Mouse (Mus musculus): ENCODE results near the gene Cacng7. TPM values are rescaled to one million over a fixed set of nuclear protein-coding genes. Genes with fewer than 3 reads are reported as not detected.

Cacng7 gene
- polyA plus RNA-seq, 1 experiment, result not detected

- Histone ChIP-seq H3K4me1 (ENCODE audit: control insufficient read depth) (no peaks in the 10 kb centered on the region), H3K36me3 (ENCODE audit: control insufficient read depth) (no peaks in the 10 kb centered on the region), H3K9me3 (ENCODE audit: control insufficient read depth, low read length) (peaks cover 6% of the 10 kb centered on the region; the same call in 1 of the 2 replicates), H3K4me3 (replicated peaks) (no peak overlapping the region), H3K27me3 (ENCODE audit: control insufficient read depth) (no peaks in the 10 kb centered on the region)
- TF ChIP-seq TAL1 (IDR thresholded peaks at IDR 0.05; ENCODE audit: low read length) (no peak), GATA1 (IDR thresholded peaks at IDR 0.05; ENCODE audit: low read length) (no peak)
Observed at GRCm38 (mm10) chr7:3351536-3351935, 18.8 kb downstream of the Cacng7 start.

- Histone ChIP-seq H3K9me3 (ENCODE audit: control insufficient read depth, low read length) (peaks cover 6% of the 10 kb centered on the region; the same call in 1 of the 2 replicates), H3K4me3 (replicated peaks) (no peak overlapping the region), H3K27me3 (ENCODE audit: control insufficient read depth) (no peaks in the 10 kb centered on the region), H3K4me1 (ENCODE audit: control insufficient read depth) (no peaks in the 10 kb centered on the region), H3K36me3 (ENCODE audit: control insufficient read depth) (no peaks in the 10 kb centered on the region)
- TF ChIP-seq TAL1 (IDR thresholded peaks at IDR 0.05; ENCODE audit: low read length), result no peak
- no peak for TF ChIP-seq GATA1 (IDR thresholded peaks at IDR 0.05; ENCODE audit: low read length)
Observed at GRCm38 (mm10) chr7:3354850-3355249, 22.1 kb downstream of the Cacng7 start.

GRCm38 (mm10) chr7:3360678-3361077 lies 27.9 kb downstream of the Cacng7 start:
- peaks cover 6% of the 10 kb centered on the region; the same call in 1 of the 2 replicates for H3K27me3 ChIP-seq (ENCODE audit: control insufficient read depth)
- H3K36me3 ChIP-seq (ENCODE audit: control insufficient read depth), result no peaks in the 10 kb centered on the region
- H3K4me3 ChIP-seq (replicated peaks), result no peak overlapping the region
- TF ChIP-seq TAL1 (IDR thresholded peaks at IDR 0.05; ENCODE audit: low read length) (no peak), GATA1 (IDR thresholded peaks at IDR 0.05; ENCODE audit: low read length) (no peak)
- no peaks in the 10 kb centered on the region for H3K9me3 ChIP-seq (ENCODE audit: control insufficient read depth, low read length)
- H3K4me1 ChIP-seq (ENCODE audit: control insufficient read depth), result no peaks in the 10 kb centered on the region

GRCm38 (mm10) chr7:3365547-3366279 lies 33.0 kb downstream of the Cacng7 start:
- no peaks in the 10 kb centered on the region for H3K36me3 ChIP-seq (ENCODE audit: control insufficient read depth)
- H3K4me1 ChIP-seq (ENCODE audit: control insufficient read depth), result no peaks in the 10 kb centered on the region
- TF ChIP-seq GATA1 (IDR thresholded peaks at IDR 0.05; ENCODE audit: low read length) (no peak), TAL1 (IDR thresholded peaks at IDR 0.05; ENCODE audit: low read length) (no peak)
- H3K4me3 ChIP-seq (replicated peaks), result no peak overlapping the region
- no peaks in the 10 kb centered on the region for H3K9me3 ChIP-seq (ENCODE audit: control insufficient read depth, low read length)
- peaks cover 32% of the 10 kb centered on the region for H3K27me3 ChIP-seq (ENCODE audit: control insufficient read depth)

- Histone ChIP-seq H3K4me1 (ENCODE audit: control insufficient read depth) (no peaks in the 10 kb centered on the region), H3K4me3 (replicated peaks) (no peak overlapping the region), H3K27me3 (ENCODE audit: control insufficient read depth) (peaks cover 32% of the 10 kb centered on the region), H3K36me3 (ENCODE audit: control insufficient read depth) (no peaks in the 10 kb centered on the region), H3K9me3 (ENCODE audit: control insufficient read depth, low read length) (no peaks in the 10 kb centered on the region)
- no peak for TF ChIP-seq TAL1 (IDR thresholded peaks at IDR 0.05; ENCODE audit: low read length)
- no peak for TF ChIP-seq GATA1 (IDR thresholded peaks at IDR 0.05; ENCODE audit: low read length)
Observed at GRCm38 (mm10) chr7:3366705-3367516, 34.2 kb downstream of the Cacng7 start.

- H3K27me3 ChIP-seq (ENCODE audit: control insufficient read depth), result peaks cover 32% of the 10 kb centered on the region
- no peaks in the 10 kb centered on the region for H3K9me3 ChIP-seq (ENCODE audit: control insufficient read depth, low read length)
- no peaks in the 10 kb centered on the region for H3K4me1 ChIP-seq (ENCODE audit: control insufficient read depth)
- no peak overlapping the region for H3K4me3 ChIP-seq (replicated peaks)
- no peaks in the 10 kb centered on the region for H3K36me3 ChIP-seq (ENCODE audit: control insufficient read depth)
- TF ChIP-seq GATA1 (IDR thresholded peaks at IDR 0.05; ENCODE audit: low read length) (no peak), TAL1 (IDR thresholded peaks at IDR 0.05; ENCODE audit: low read length) (no peak)
Observed at GRCm38 (mm10) chr7:3367569-3367968, 34.8 kb downstream of the Cacng7 start.

- peaks cover 32% of the 10 kb centered on the region for H3K27me3 ChIP-seq (ENCODE audit: control insufficient read depth)
- no peaks in the 10 kb centered on the region for H3K36me3 ChIP-seq (ENCODE audit: control insufficient read depth)
- TF ChIP-seq GATA1 (IDR thresholded peaks at IDR 0.05; ENCODE audit: low read length) (no peak), TAL1 (IDR thresholded peaks at IDR 0.05; ENCODE audit: low read length) (no peak)
- no peak overlapping the region for H3K4me3 ChIP-seq (replicated peaks)
- H3K9me3 ChIP-seq (ENCODE audit: control insufficient read depth, low read length), result no peaks in the 10 kb centered on the region
- no peaks in the 10 kb centered on the region for H3K4me1 ChIP-seq (ENCODE audit: control insufficient read depth)
Observed at GRCm38 (mm10) chr7:3368311-3368710, 35.6 kb downstream of the Cacng7 start.

- Histone ChIP-seq H3K27me3 (ENCODE audit: control insufficient read depth) (peaks cover 32% of the 10 kb centered on the region), H3K36me3 (ENCODE audit: control insufficient read depth) (no peaks in the 10 kb centered on the region), H3K9me3 (ENCODE audit: control insufficient read depth, low read length) (no peaks in the 10 kb centered on the region), H3K4me3 (replicated peaks) (no peak overlapping the region), H3K4me1 (ENCODE audit: control insufficient read depth) (no peaks in the 10 kb centered on the region)
- TF ChIP-seq GATA1 (IDR thresholded peaks at IDR 0.05; ENCODE audit: low read length), result no peak
- TF ChIP-seq TAL1 (IDR thresholded peaks at IDR 0.05; ENCODE audit: low read length), result no peak
Observed at GRCm38 (mm10) chr7:3369189-3369588, 36.4 kb downstream of the Cacng7 start.

- Histone ChIP-seq H3K27me3 (ENCODE audit: control insufficient read depth) (peaks cover 27% of the 10 kb centered on the region), H3K4me3 (replicated peaks) (no peak overlapping the region), H3K4me1 (ENCODE audit: control insufficient read depth) (no peaks in the 10 kb centered on the region), H3K9me3 (ENCODE audit: control insufficient read depth, low read length) (no peaks in the 10 kb centered on the region), H3K36me3 (ENCODE audit: control insufficient read depth) (no peaks in the 10 kb centered on the region)
- no peak for TF ChIP-seq GATA1 (IDR thresholded peaks at IDR 0.05; ENCODE audit: low read length)
- no peak for TF ChIP-seq TAL1 (IDR thresholded peaks at IDR 0.05; ENCODE audit: low read length)
Observed at GRCm38 (mm10) chr7:3370407-3370806, 37.7 kb downstream of the Cacng7 start.

Measured in erythroblast, embryonic 14.5 days (primary cell).